Mouse (Mus musculus) B cell, adult 67 days (primary cell): ENCODE results near the gene Mup2. TPM values are rescaled to one million over a fixed set of nuclear protein-coding genes. Genes with fewer than 3 reads are reported as not detected.

Source experiments
- total RNA-seq, 2 experiments: library from RNA; stranded (reverse); gene quantifications; 4 replicates each; pipeline ENCODE4 v1.2.4; 2023

The Mup2 gene
- not detected for total RNA-seq

GRCm38 (mm10) chr4:60154189-60154588, at the start of gene Mup2:
Gene Mup2 (minus strand): TSS chr4:60154289.

Other genes with a start within 250 kb of the Mup2 start
- gene Slc46a2, start 239.2 kb downstream of the Mup2 start, total RNA-seq: not detected
- not detected for gene Mup4, start 193.6 kb downstream of the Mup2 start, total RNA-seq
- gene Mup6, start 190.0 kb downstream of the Mup2 start, total RNA-seq: not detected
- gene Mup7, start 83.8 kb downstream of the Mup2 start, total RNA-seq: not detected
- gene Mup8, start 68.3 kb upstream of the Mup2 start, total RNA-seq: not detected